Mouse (Mus musculus): ENCODE data around the gene Vmp1.
A peak's percentile ranks its signal among the peaks of the same experiment; 100 is the strongest.

The Vmp1 gene

DNA sequence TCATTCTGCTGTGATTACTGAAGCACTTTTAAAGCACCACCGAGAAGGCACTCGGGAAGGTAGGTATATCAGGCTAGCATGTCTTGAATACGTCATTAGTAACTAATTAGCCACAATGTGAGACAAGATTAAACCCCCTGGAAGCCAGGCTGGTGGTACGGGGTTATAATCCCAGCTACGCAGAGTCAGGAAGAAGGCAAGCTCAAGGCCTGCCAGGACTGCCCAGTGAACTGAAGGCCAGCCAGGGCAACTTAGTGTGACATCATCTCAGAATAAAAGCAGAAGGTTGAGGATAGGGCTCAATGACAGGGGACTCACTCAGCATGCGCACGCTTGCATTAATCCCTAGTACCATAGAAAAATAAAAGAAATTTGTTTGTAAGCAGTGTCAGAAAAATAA is 53.7 kb downstream of the Vmp1 start:
- no peak for DNase-seq (ENCODE audit: low spot score)

DNA sequence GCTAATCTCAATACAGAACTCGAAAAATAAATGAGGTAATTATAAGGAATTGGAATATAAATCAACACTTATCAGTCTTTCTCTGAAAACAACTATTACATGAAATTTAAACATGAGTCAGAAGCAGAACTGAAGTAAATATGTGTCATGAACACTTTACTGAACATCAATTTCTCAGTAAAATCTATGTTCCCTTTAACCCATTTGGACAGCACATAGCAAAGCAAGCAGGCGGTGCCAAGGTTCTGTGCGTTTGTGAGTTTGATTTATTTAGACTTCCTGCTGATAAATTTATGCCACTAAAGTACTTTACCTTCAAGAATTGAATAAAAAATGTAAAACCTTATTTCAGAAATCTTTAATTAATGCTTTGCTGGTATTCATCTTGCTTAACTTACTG is 54.2 kb downstream of the Vmp1 start:
- DNase-seq (ENCODE audit: low spot score): no peak

DNA sequence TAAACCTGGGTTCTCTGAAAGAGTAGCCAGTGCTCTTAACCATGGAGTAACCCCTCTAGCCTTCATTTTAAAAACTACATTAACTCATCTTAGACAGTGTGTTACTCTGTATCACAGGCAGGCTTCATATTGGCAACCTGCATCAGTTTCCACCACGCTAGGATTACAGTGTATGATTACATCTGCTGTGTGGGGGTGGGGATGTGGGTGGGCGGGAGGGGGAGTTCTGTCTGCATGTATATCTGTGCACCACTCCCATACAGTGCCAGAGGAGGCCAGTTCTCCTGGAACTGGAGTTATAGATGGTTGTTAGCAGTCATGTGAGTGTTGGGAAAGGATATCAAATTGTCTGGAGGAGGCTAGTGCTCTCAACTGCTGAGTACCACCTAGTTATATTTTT is 55.2 kb downstream of the Vmp1 start:
- DNase-seq (ENCODE audit: low spot score): no peak

DNA sequence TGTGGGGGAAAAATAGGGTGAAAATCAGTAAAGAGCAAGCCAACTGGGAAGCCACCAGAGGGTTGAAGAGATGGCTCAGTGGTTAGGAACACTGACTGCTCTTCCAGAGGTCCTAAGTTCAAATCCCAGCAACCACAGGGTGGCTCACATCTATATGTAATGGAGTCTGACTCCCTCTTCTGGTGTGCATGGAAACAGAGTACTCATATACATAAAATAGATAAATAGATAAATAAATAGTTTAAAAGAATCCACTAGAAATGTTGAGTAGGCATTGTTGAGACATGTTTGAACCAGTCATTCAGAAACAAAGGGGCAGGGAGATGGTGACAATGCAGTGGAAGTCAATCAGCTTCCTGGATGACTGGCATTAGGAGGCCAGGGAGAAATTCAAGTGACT is 56.0 kb downstream of the Vmp1 start:
- no peak for DNase-seq (ENCODE audit: low spot score)

DNA sequence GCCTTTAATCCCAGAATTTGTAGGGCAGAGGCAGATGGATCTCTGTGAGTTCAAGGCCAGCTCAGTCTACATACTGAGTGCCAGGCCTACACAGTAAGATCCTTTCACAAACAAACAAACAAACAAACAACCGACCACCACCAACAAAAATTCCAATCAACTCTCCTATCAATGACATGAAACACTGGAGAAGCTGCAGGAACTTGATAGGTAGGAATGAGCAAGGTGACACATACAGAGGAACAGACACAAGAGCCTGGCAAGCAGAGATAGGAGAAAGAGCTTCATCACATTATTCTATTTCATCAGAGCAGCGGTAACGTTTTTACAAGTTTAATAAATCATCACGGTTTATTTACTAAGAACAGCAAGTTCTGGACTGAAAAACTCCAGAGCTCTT is 56.9 kb downstream of the Vmp1 start:
- DNase-seq (ENCODE audit: low spot score): no peak

DNA sequence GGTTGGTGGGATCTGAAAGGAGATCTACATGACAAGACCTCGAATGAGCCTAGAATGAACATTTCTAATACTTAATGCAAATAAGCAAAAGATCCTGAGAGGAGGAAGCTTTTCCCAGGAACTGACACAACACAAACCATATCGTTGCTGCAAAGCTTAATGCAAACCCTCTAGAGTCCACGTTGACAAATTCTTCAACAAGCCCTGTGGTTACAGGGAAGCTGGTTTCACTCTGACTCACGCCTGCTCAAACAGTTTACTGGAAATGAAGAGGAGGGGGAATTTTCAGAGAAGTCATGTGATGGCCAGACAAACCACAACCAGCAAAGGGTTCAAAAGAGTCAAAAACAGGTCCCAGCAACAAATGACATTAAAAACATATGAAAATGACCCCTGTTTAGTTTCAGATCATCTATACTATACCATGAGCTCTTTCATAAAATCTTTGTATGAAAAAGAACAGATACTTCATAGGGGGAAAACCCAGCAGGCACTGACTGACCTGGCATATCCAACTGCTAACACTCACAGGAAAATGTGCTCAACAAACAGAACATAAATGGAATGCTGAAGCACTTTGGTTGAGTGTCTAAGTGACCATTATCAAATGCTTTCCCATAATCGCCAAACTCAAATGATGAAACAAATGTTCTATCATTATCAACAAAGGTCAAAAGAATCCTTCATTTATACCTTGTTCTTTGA is 59.2 kb downstream of the Vmp1 start:
- DNase-seq (ENCODE audit: low spot score): peak; percentile 34

DNA sequence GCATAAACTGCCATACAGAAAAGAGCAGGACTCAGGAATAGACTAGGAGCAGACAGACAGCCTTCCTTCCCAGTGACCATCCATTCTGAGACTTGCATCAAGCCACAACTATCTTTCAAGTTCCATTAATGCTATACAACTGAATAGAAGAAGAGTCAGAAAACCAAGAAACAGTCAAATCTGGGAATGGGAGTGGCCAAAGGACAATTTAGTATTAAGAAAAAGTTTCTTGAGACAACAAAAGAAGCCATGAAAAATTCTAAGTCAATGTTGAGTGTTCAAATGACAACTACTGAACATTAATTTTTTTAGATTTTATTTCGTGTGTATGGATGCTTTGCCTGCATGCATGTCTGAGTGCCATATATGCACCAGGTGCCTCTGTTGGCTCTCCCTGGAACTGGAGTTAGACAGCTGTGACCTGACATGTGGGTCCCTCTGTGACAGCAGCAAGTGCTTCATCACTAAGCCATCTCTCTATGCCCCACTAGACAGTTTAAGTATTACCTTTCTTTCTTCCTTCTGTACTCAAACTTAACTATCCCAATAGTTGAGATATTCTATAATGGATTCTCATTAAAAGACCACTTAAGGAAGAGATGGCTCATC is 60.1 kb downstream of the Vmp1 start:
- DNase-seq (ENCODE audit: low spot score): no peak

DNA sequence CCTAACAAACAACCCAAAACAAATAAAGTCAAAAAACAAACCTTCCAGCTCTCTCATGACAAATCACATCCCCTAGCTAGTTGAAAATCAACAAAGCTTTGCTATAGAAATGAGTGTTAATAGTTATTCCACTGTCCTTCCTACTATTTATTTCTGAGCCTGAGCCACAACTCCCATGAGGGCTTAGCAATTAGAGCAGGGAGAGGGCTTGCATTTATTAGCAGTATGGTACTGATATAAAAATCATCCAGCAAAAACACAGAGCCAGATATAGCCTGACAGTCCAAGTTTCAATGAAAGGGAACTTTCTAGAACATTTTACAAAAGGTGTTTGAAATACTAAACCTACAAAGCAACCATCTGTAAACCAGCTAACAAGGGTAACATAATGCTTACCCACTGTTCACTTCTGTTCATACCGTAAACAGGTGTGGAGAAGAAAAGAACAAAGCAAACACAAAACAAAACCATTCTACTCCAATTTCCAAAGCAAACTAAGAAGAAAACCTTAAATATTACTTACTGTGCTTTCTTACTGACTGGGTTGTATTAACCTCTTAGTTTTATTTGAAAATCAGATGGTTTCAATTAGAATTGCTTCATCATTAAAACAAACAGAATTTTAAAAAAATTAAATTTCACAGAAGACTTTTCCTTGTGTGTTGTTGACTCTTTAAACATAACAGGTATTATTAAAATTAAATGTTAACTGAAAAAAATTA is 61.3 kb downstream of the Vmp1 start:
- DNase-seq (ENCODE audit: low spot score): no peak

DNA sequence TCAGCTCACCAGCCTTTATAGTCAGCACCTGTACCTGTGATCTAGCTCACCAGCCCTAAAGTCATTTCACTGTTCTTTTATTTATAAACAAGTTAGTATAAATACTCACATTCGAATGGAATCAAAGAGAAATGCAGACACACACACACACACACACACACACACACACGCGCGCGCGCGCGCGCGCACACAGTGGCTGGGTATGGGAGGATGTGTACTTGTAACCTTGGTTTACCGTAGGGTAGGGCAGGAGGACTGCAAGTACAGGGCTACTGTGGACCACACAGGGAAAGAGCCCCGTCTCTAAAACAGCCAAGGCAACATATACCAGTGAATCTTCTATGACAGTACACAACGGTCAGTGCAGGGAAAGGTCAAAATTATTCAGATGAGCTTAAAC is 62.5 kb downstream of the Vmp1 start:
- no peak for DNase-seq (ENCODE audit: low spot score)

DNA sequence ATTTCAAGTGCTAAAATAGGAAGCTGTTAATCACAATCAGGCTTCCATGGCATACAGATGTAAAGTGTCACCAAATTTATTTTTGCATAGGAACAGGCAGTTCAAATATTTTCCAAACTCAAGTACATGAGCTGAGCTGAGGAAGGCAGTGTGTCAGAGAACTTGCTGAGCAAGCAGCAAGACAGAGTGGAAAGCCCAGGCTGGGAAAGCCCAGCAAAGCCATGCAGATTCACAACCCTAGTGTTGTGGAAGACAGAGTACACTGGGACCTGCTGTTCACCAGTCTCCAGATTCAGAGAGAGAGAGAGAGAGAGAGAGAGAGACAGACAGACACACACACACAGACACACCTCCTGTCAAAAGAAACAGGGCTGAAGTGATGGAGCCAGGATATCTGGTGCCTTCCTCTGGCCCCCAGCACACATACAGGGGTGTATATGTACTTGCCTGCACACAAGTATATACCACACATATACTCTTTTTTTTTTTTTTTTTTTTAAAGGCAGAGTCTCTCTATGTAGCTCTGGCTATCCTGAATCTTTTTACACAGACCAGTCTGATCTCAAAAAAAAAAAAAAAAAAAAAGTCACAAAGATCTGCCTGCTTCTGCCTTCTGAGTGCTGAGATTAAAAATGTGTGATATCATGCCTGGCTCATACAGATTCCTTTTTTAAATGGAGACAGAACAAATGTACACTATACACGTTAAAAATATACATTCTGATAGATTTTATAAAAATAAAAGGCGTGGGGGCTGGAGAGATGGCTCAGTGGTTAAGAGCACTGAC is 64.9 kb downstream of the Vmp1 start:
- DNase-seq (ENCODE audit: low spot score): no peak

DNA sequence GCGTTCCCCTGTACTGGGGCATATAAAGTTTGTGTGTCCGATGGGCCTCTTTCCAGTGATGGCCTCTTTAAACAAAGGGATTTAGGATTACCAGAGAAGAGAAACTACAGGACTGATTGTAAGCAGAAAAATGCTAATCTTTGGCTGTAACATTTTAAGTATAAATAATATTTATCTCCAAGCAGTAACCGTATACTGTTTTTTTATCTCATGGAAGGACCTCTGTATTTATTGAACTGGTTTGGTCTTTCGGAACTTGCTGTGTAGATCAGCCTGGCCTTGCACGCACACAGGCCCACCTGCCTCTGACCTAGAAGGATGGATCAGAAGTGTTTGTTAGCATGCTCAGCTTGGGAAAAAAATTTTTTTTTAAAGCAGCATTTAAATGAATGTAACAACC is 69.0 kb downstream of the Vmp1 start:
- no peak for DNase-seq (ENCODE audit: low spot score)

DNA sequence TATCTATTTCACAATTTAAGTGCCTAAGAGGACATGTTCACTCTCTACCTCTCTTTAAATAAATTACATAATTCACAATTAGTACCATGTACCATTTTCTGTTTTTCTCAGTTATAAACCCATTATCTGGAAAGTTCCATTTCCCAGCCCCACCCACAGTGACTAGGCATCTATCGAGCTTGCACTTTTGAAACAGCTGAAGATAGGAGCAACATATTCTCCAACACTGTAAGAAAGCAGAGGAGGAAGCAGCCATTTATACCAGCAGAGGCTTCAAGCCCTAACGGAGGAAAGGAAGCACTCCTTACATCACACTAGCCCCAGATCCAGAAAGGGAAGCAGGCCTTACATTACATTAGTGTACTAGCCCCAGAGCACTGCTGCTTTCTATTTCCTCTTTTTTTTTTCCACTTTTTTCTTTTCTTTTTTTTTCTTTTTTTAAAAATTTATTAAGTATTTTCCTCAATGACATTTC is 69.5 kb downstream of the Vmp1 start:
- peak; percentile 25 for DNase-seq (ENCODE audit: low spot score)

DNA sequence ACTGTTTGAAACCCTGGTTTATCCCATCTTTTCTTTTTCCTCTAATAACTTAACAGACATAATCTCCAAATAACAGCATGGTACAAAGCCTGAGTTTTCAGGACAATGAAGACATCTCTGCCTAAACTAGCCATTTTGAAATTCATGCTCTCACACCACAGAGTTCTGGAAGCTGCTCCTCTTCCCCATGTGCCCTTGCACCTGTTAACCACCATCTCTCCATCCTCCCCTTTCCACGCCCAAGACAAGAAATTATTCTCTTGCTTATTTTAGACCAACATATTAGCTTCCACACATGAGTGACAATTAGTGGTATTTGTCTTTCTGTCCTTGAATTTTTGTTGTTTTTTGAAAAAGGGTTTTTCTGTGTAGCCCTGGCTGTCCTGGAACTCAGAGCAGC is 71.6 kb downstream of the Vmp1 start:
- no peak for DNase-seq (ENCODE audit: low spot score)

DNA sequence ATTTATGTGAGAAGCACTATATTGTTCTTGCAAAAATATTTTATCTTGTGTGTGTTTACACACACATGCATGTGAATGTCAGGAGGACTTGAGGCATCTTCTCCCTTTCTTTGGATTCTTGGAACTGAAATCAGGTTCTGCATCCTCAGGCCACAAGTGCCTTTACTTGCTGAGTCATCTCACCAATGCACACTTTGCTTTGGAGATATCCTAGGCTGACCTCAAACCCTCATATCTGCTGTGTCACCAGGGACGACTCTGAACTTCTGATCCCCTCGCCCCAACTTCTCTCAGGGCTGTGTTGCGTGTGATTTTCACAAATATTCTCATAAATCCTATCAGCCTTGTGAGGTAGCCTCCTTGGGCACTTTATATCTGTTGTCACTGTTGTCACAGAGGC is 73.4 kb downstream of the Vmp1 start:
- DNase-seq (ENCODE audit: low spot score): no peak

DNA sequence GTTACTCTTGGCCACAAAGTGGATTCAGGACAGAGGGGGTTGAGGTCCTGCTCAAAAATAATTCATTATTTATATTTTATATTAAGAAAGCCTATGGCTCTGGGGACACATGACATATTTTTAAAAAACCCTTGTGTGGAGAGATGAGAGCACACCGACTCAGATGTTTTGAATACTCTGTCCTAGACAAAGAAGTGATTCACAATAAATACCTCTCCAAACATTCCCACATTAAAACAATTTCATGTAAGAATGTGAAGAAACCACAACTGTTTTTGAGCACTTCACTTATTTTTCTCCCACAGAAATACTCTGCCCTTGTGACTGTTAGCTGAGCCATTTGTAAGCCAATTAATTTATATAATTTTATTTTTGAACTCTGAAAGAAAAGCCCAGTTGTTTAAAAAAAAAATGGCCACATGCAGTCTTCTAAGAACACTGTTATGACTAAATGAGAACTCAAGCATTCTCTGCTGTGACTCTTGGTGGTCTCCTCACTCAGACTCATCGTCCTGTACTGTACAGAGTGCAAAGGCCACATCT is 75.8 kb downstream of the Vmp1 start:
- DNase-seq (ENCODE audit: low spot score): no peak

DNA sequence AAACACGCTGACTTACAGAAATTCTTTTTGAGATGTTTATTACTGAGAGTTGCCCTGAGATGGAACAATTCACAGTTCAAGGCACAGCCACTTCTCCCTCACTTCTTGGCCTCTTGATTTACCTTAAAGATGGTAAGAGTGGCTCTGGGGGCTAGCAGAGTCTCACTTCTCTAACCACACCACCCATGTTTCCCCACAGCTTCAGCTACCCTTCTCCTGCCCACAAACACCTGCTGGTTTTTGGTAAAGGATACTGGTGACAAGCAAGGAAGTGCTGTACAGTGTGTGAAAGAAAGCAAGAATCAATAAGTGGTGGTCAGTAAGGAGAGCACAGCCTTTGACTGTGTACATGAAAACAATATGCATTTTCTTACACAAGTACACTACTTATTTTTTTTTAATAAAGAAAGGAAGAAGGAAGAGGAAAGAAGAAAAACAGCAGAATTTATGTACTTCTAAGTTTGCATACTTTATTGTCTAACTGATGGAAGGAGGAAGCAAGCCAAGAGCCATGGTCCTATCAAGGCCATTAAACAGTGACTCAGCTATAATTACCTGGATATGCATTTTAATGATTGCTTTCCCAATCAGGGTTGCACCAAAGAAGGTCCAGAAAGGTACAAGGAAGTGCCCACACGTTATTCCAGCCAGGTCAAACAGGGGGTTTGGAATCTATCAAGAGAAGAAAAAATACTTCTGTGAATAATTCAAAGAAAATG is 76.9 kb downstream of the Vmp1 start:
- no peak for DNase-seq (ENCODE audit: low spot score)

DNA sequence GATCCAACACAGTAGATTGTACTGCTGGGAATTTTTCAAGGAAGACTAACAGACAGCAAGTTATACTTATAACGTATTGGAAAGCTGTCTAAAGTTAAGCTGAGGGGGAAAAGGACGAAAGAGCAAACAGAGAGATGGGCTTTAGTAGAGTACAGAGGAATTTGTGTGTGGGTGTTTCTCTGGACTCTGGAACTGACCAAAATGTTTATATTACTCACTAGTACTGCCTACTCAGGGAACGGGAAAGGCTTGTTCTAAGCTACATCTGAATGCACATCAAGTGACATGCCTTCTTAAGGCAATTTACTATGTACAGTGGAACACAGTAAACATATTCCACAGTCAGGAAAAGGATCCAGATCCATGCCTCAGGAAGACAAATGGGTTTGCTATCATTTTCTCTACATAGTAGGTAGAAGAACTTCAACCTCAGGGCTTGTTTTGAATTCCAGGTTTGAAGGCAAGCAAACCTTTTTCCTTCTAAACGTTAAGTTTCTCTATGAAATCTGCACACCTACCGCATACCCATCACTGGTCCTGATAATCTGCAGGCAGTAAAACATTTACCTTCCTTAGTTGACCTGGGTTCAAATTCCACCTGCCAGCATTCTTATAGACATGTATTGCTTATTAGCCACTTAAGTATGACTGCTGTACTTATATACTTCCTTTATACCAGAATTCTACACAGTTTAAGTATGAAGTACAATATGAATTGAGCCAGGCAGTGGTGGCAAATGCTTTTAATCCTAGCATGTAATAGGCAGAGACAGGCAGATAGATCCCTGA is 78.7 kb downstream of the Vmp1 start:
- DNase-seq (ENCODE audit: low spot score): no peak

DNA sequence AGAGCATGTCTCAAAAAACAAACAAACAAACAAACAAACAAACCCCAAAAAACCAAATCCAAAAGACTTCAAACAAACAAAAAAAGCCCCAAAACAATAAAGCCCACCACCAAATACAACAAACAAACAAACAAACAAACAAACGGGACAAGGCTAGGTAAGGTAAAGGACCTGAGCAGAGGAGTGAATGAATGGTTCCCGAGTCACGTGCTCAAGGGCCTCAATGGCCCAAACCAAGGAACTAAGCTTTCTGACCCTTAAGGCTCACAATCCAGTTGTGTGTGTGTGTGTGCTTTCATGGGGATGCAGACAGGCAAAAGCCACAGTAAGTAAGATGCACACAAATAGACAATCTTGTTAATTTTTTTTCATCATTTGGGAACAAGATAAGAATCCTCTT is 79.3 kb downstream of the Vmp1 start:
- DNase-seq (ENCODE audit: low spot score): no peak

DNA sequence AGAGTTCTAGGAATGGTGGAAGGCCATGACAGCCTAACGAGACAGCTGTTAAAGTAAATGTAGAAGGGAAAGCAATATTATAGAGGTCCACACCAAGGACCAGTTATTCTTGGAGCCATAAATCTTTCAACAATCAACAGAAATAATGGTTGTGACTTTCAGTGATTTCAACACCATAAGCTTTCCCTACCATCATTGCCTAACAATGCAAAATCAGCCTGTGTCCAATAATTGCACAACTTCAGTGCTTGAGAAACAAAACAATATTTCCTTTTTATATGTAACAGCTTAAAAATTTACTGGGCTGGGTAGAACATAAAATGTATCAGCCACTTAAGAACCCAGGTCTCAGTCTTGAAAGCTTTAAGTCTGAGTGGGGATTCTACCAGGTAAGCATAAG is 79.9 kb downstream of the Vmp1 start:
- no peak for DNase-seq (ENCODE audit: low spot score)

DNA sequence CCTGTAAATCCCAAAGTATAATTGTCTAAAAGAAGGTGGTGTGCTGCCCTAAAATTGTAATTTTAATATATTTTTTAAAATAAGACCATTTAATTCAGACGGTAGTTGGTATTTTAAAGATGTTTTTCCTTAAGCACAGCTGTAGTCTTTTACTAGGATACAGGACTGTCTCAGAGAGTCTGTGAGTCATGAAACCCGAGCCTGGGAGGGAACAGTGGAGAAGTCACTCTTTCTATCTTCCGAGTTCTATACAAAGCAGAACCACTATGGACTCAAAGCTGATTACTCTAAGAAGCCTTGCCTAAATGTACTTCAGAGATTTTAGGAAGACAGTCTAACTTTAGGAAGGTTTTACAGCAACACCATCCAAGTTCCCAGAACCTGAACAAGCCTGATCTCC is 81.5 kb downstream of the Vmp1 start:
- DNase-seq (ENCODE audit: low spot score): no peak

DNA sequence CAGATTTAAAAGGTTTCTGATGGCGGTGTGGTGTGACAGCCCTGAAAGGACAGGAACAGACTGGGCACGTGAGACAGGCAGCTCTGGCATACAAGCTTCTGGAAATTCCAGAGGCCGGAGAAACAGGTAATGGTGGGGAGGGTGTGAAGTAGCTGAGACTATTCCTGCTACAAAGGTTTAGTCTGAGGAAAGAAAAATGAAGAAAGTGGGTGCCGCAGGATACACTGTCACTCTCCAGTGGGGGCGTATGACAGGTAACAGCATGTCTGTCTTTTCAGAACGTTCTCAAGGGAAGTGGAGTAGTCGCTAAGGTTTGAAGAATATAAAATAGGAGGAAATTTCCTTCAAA is 83.5 kb downstream of the Vmp1 start:
- DNase-seq (ENCODE audit: low spot score): no peak
